Mouse (Mus musculus) C2C12 (cell line): ENCODE measurements around the gene Bphl.

Source experiments
- CEBPB ChIP-seq: IDR thresholded peaks from one replicate; pipeline ENCODE4 v1.6.1; 2011; ENCODE audit warnings: low read depth, mild to moderate bottlenecking, control low read depth, moderate library complexity
- CTCF ChIP-seq: IDR thresholded peaks from one replicate; pipeline ENCODE4 v1.5.1; 2011; ENCODE audit not compliant: control insufficient read depth, insufficient read depth, insufficient read length
- FOSL1 ChIP-seq: IDR thresholded peaks from one replicate; pipeline ENCODE4 v1.8.0; 2011; ENCODE audit warnings: mild to moderate bottlenecking, low read length; ENCODE audit not compliant: poor library complexity, insufficient read depth, severe bottlenecking
- MAX ChIP-seq: IDR thresholded peaks from one replicate; pipeline ENCODE4 v1.6.1; 2011; ENCODE audit warnings: mild to moderate bottlenecking, control low read depth

- TF ChIP-seq CEBPB (no peak), CTCF (no peak), FOSL1 (no peak), MAX (no peak)
Observed at GRCm38 (mm10) chr13:34040091-34040490, 2.7 kb downstream of the Bphl start.
